Mouse (Mus musculus) testis, adult 2 months (tissue): ENCODE data around the gene Ankrd31.
"Not testable (repeated sequence)": the region's sequence is repeated elsewhere in the genome, so short reads cannot be mapped to it uniquely, and the experiment has no call there.

Experiments used
- CTCF ChIP-seq: fragments of 200-500 bp; IDR thresholded peaks from 2 replicates; pipeline ENCODE4 v1.5.1; 2012; ENCODE audit warnings: low read depth, mild to moderate bottlenecking, inconsistent platforms, low read length, moderate library complexity; ENCODE audit not compliant: control insufficient read depth, insufficient read depth, insufficient replicate concordance
- POLR2A ChIP-seq: fragments of 200-500 bp; IDR thresholded peaks from 2 replicates; pipeline ENCODE4 v1.6.1; 2012; ENCODE audit warnings: low read depth, mild to moderate bottlenecking, inconsistent platforms, low read length, moderate library complexity; ENCODE audit not compliant: control insufficient read depth

DNA sequence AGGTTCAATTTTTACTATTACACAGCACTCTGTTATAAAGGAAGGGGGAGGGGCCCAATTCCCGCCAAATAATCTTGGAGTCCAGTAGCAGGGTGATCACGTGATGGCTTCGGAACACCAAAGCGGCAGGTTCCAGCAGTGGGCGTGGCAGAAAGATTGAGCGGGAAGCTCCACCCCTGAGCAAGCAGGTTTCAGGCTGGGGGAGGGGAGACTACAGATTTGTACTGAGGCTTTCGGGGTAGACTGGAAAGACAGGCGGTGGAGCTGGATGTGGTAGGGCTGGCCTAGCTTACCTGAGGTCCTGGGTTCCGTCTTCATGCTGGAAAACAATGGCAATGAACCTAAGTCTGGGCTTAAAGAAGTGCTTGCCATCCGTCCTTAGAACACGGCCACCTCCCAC, 193.4 kb downstream of the Ankrd31 start:
- TF ChIP-seq CTCF, POLR2A: not testable (repeated sequence)
